Mouse (Mus musculus) liver, postnatal 0 days (tissue): Measurements from ENCODE around the gene Ajm1. TPM values are rescaled to one million over a fixed set of nuclear protein-coding genes. Genes with fewer than 3 reads are reported as not detected.

Experiments used
- ATAC-seq: fragments of 200-750 bp; cut with Nextera tagmentation; 2 replicates; pipeline ENCODE4 v1.8.0; 2017; ENCODE audit warnings: mild to moderate bottlenecking, moderate library complexity
- DNase-seq: peaks from one replicate; pipeline ENCODE4 v3.0.0-alpha.2; 2016
- H3K27ac ChIP-seq: fragments of 300-500 bp; sonication (generic); 2 replicates; pipeline ENCODE4 v1.5.1; 2014; ENCODE audit warnings: antibody characterized with exemption, moderate library complexity, mild to moderate bottlenecking, low read depth
- H3K27me3 ChIP-seq: fragments of 300-500 bp; sonication (generic); 2 replicates; pipeline ENCODE4 v1.6.1; 2014; ENCODE audit warnings: low read length, control low read depth, mixed read lengths; ENCODE audit not compliant: insufficient read depth
- H3K36me3 ChIP-seq: fragments of 300-500 bp; sonication (generic); replicated peaks from 2 replicates; pipeline ENCODE4 v1.6.1; 2014; ENCODE audit warnings: mild to moderate bottlenecking, control low read depth, low read length, moderate library complexity, mixed read lengths; ENCODE audit not compliant: insufficient read depth
- H3K4me1 ChIP-seq: fragments of 300-500 bp; sonication (generic); 2 replicates; pipeline ENCODE4 v1.6.1; 2014; ENCODE audit warnings: antibody characterized with exemption, mild to moderate bottlenecking, control low read depth; ENCODE audit not compliant: insufficient read depth
- H3K4me2 ChIP-seq: fragments of 300-500 bp; sonication (generic); 2 replicates; pipeline ENCODE4 v1.6.1; 2014; ENCODE audit warnings: low read depth, mild to moderate bottlenecking, low read length, moderate library complexity, mixed read lengths
- H3K4me3 ChIP-seq: fragments of 300-500 bp; sonication (generic); 2 replicates; pipeline ENCODE4 v1.5.1; 2014; ENCODE audit warnings: low read depth, low read length
- H3K9ac ChIP-seq: fragments of 300-500 bp; sonication (generic); replicated peaks from 2 replicates; pipeline ENCODE4 v1.6.1; 2014; ENCODE audit warnings: mild to moderate bottlenecking, moderate library complexity
- H3K9me3 ChIP-seq: fragments of 300-500 bp; sonication (generic); 2 replicates; pipeline ENCODE4 v1.6.1; 2016; ENCODE audit warnings: mild to moderate bottlenecking, control low read depth, low read length, mixed read lengths
- CTCF ChIP-seq: sonication (generic); IDR thresholded peaks from 2 replicates; pipeline ENCODE4 v1.5.1; 2016; ENCODE audit warnings: antibody characterized with exemption, low read depth
- EP300 ChIP-seq: IDR thresholded peaks from 2 replicates; pipeline ENCODE4 v1.6.1; 2016; ENCODE audit warnings: antibody characterized with exemption, low read depth, mild to moderate bottlenecking
- WGBS: fragments of 180-500 bp; shearing (Covaris S2); extraction: QIAGEN DNeasy Blood & Tissue Kit; methylation state at CpG from one replicate; pipeline ENCODE4 v1.1.7; 2014; ENCODE audit not compliant: insufficient replicate concordance; 5-methylcytosine and 5-hydroxymethylcytosine counted together
- polyA plus RNA-seq: library from polyadenylated mRNA; unstranded; fragments of >200 nt; fragmentation: Nextera tagmentation; extraction: Ambion mirVana; gene quantifications from 2 replicates; pipeline ENCODE4 v1.2.1, GENCODE M21; 2015

Gene Ajm1
- polyA plus RNA-seq, 1 experiment from 2014 or later = not detected

DNA sequence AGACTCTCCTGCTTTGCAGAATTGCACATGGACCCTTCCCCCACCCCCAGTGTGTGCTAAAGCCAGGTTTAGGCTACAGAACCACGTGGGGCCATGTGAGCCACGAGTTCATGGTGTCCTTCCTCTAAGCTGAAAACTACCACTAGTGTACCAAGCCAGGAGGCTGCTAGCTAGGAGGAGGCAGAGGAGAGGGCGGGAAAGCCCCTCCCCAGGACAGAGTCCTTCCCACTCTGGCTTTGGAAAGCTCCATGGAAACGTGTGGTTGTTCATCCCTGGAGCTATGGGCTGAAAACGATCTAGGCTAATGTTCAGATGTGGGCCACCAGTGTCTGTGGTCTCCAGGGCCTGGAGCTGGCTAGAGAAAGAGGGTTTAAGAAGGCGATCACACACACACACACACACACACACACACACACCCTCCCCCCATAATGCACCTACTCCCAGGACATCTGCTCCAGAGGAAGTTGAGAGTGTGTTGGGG, 896 bp downstream of the Ajm1 start:
- DNase-seq (no peak), ATAC-seq (no peak)
- no peak for TF ChIP-seq EP300
- no peak for TF ChIP-seq CTCF
- H3K27ac ChIP-seq = no peak overlapping the region
- H3K36me3 ChIP-seq = peaks cover 20% of the 10 kb centered on the region
- no peak overlapping the region for H3K4me3 ChIP-seq
- whole genome bisulfite sequencing = 28% methylated on average over 6 of the region's 6 CpGs
- H3K9me3 ChIP-seq = no peaks in the 10 kb centered on the region
- H3K9ac ChIP-seq = no peak overlapping the region
- H3K27me3 ChIP-seq = peaks cover 55% of the 10 kb centered on the region
- peaks cover 34% of the 10 kb centered on the region for H3K4me1 ChIP-seq
- H3K4me2 ChIP-seq = no peak overlapping the region

DNA sequence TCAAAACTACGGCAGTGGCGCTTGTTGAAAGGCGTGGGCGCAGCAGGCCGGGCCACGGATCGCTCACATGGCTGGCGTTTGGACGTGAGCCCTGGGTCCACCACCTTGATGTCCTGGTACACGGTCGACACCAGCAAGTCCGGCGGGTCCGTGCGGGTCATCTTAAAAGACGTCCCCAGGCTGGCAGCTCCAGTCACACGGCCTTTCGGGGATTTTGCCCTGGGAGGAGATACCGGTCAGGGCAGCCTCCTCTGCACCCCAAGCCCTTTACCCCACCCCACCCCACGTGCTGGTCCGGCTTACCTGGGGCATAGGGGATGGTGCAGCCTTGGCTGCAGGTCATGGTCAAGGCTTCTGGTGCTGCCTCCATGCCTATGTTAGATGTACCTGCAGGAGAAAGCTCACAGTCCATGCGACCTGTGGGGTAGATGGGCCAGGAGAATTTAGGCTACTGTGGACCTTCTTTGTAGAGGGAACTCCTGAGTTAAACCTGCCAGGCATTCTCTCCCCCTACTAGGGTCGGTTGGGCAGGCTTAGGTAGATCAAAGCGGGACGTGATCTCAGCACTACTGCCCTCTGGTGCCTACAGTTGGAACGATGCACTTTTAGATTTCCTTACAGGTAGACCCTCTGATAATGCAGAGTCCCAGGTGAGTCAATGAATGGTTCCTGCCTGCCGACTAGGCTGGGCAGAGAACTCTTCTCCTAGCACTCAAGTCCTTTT, 1.7 kb downstream of the Ajm1 start:
- Histone ChIP-seq H3K9ac (no peak overlapping the region), H3K4me2 (0 out of 2 replicates have a peak overlapping the region, but pooled peaks have one; percentile 9), H3K9me3 (no peaks in the 10 kb centered on the region), H3K36me3 (peaks cover 15% of the 10 kb centered on the region), H3K27me3 (peaks cover 55% of the 10 kb centered on the region), H3K4me1 (peaks cover 38% of the 10 kb centered on the region), H3K4me3 (peak overlapping the region; percentile 10; the same call in 1 of the 2 replicates), H3K27ac (no peak overlapping the region)
- DNase-seq = peak; percentile 48
- no peak for ATAC-seq
- TF ChIP-seq EP300 (no peak), CTCF (peak; percentile 61)
- WGBS = 4% methylated on average over 27 of the region's 27 CpGs

- Histone ChIP-seq H3K9ac (no peak overlapping the region), H3K4me2 (0 out of 2 replicates have a peak overlapping the region, but pooled peaks have one; percentile 9), H3K4me3 (peak overlapping the region; percentile 10; the same call in 1 of the 2 replicates), H3K36me3 (peaks cover 7% of the 10 kb centered on the region), H3K27me3 (peaks cover 55% of the 10 kb centered on the region), H3K4me1 (peaks cover 41% of the 10 kb centered on the region), H3K9me3 (no peaks in the 10 kb centered on the region), H3K27ac (no peak overlapping the region)
- TF ChIP-seq CTCF (no peak), EP300 (no peak)
- DNase-seq (no peak), ATAC-seq (no peak)
- WGBS = 6% methylated on average over 67 of the region's 77 CpGs
Measured at GRCm38 (mm10) chr2:25578796-25579736, 2.5 kb downstream of the Ajm1 start.

GRCm38 (mm10) chr2:25577951-25578795, 3.4 kb downstream of the Ajm1 start:
- ATAC-seq (no peak), DNase-seq (no peak)
- Histone ChIP-seq H3K9me3 (no peaks in the 10 kb centered on the region), H3K9ac (no peak overlapping the region), H3K4me2 (peak overlapping the region; percentile 40), H3K4me3 (peak overlapping the region; percentile 21; the same call in 1 of the 2 replicates), H3K27me3 (peaks cover 55% of the 10 kb centered on the region), H3K27ac (no peak overlapping the region), H3K4me1 (peaks cover 50% of the 10 kb centered on the region), H3K36me3 (peaks cover under 1% of the 10 kb centered on the region; the same call in 1 of the 2 replicates)
- WGBS = 6% methylated on average over 74 of the region's 75 CpGs
- TF ChIP-seq CTCF = peak; percentile 30; the same call in 1 of the 2 replicates
- TF ChIP-seq EP300 = no peak

GRCm38 (mm10) chr2:25576965-25577891, 4.3 kb downstream of the Ajm1 start:
- no peak for DNase-seq
- Histone ChIP-seq H3K36me3 (no peaks in the 10 kb centered on the region), H3K4me2 (peak overlapping the region; percentile 40), H3K27me3 (peaks cover 55% of the 10 kb centered on the region), H3K4me1 (peaks cover 52% of the 10 kb centered on the region), H3K9ac (no peak overlapping the region), H3K4me3 (peak overlapping the region; percentile 21; the same call in 1 of the 2 replicates), H3K9me3 (no peaks in the 10 kb centered on the region), H3K27ac (no peak overlapping the region)
- ATAC-seq = no peak
- TF ChIP-seq EP300 (no peak), CTCF (no peak)
- WGBS = 22% methylated on average over 90 of the region's 92 CpGs
